In the genomic region with DNA sequence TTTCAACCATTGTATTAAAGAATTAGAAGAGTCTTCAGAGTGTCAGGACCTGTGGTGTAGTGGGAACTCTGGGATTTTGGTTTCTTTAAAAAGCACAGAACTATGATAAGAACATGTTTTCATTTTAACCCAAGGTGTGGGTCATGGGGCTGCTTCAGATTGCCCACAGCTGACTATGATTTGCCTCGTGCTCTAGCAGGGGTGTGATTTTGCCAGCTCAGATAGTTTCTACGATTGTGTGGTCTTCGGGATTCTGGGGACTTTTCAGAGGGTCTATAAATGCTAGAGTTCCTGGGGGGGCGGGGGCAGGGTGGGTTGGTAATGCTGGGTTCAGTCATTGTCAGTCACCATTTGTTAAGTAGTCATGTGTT, we compare ENCODE assay signal across 19 mouse cellular contexts.
"Had no signal": no experiment of that assay in that cellular context is flagged by ENCODE, and none has a peak within 500 bp of the region (broad histone marks: within the 10 kb centered on the region; RNA-seq: fewer than 3 reads in every experiment).

No protein-coding gene starts in this region.

- H3K9me3 ChIP-seq: limb, embryonic 10.5 days; liver, embryonic 12.5 days; liver, embryonic 15.5 days; lung, embryonic 15.5 days; megakaryocyte, embryonic 14.5 days; midbrain, embryonic 10.5 days; midbrain, embryonic 13.5 days; stomach, embryonic 15.5 days had no signal

- H3K4me3 ChIP-seq: limb, embryonic 10.5 days; limb, embryonic 13.5 days; liver, embryonic 12.5 days; liver, embryonic 15.5 days; lung, embryonic 15.5 days; megakaryocyte, embryonic 14.5 days; midbrain, embryonic 10.5 days; midbrain, embryonic 13.5 days; myocyte; stomach, embryonic 15.5 days had no signal

- H3K36me3 ChIP-seq: limb, embryonic 10.5 days; limb, embryonic 13.5 days; liver, embryonic 12.5 days; liver, embryonic 15.5 days; lung, embryonic 15.5 days; midbrain, embryonic 10.5 days; midbrain, embryonic 13.5 days; stomach, embryonic 15.5 days had no signal

- H3K4me2 ChIP-seq: limb, embryonic 13.5 days; liver, embryonic 12.5 days; liver, embryonic 15.5 days; lung, embryonic 15.5 days; midbrain, embryonic 13.5 days; stomach, embryonic 15.5 days had no signal

- H3K27ac ChIP-seq: kidney, postnatal 0 days; limb, embryonic 10.5 days; limb, embryonic 13.5 days; liver, embryonic 12.5 days; liver, embryonic 15.5 days; midbrain, embryonic 10.5 days; midbrain, embryonic 13.5 days had no signal

- ATAC-seq: liver, embryonic 12.5 days; midbrain, embryonic 13.5 days; midbrain, embryonic 16.5 days had no signal

- H3K27me3 ChIP-seq: limb, embryonic 13.5 days; liver, embryonic 12.5 days; liver, embryonic 15.5 days; lung, embryonic 15.5 days; megakaryocyte, embryonic 14.5 days; midbrain, embryonic 13.5 days; stomach, embryonic 15.5 days had no signal

- H3K9ac ChIP-seq: limb, embryonic 13.5 days; liver, embryonic 12.5 days; liver, embryonic 15.5 days; lung, embryonic 15.5 days; midbrain, embryonic 13.5 days; stomach, embryonic 15.5 days had no signal

- DNase-seq: kidney, adult 18-20 months; kidney, adult 9 months; kidney, postnatal 25 days; liver; lung, adult 18-20 months; lung, postnatal 14 days; thymus, postnatal 4 days had no signal
